10 mouse cellular contexts compared by ENCODE assay signal in the genomic region with DNA sequence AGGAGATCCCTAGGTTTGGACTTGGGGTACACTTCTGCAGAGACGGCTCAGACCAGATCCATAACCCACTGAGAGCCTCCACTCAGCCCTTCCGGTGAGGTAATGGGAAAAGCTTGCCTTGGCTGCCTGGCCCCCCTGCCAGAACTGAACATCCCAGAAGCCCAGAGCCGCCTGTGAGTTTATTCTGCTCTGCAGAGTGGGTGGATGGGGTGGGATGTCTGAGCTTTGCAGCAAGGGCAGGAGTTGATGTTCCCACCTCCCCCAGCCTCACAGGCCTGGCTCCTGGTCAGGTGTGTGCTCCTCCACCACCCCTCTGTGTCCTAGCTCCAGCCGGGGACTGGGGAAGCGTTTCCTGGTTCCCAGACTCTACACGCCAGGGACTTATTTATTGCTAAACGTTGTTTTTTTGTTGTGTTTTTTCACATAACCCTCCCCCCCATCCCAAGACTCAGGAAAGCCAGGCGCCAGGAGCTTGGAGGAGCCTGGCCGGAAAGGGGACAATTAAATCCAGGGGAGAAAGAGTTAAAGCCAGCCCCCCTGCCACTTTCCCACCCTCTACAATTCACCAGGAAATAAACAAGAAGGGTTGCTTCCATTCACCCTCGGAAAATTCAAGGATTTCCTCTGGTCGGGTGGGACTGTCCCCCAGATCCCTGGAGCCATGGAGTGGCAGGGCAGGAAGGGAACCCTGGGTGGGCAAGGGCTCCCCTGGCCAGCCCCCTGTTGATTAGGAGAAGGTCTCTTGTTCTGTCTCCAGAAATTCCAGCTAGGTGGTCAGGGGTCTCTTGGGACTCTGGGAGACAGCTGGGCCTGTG. TPM values are rescaled to one million over a fixed set of nuclear protein-coding genes. Genes with fewer than 3 reads are reported as not detected.
DNase-seq lines count a peak whose midpoint lies in the region; ATAC-seq and TF ChIP-seq lines count a peak whose summit lies in the region.
"Had no signal": no experiment of that assay in that cellular context is flagged by ENCODE, and none has a peak within 500 bp of the region (broad histone marks: within the 10 kb centered on the region; RNA-seq: fewer than 3 reads in every experiment).

No protein-coding gene starts in this region.

- peak; percentile 67 for DNase-seq in lung, postnatal 10 days
- DNase-seq in lung, adult 2 months = no peak
- no peak for DNase-seq in limb, embryonic 10.5 days (ENCODE audit: low spot score)
- DNase-seq in stomach, postnatal 0 days (ENCODE audit: low spot score) = no peak
- no peak for DNase-seq in urinary bladder, adult 2 months (ENCODE audit: low spot score)
- no peak for DNase-seq in adipocyte (ENCODE audit: low spot score)

- no peaks in the 10 kb centered on the region for H3K36me3 ChIP-seq in heart, embryonic 15.5 days
- no peaks in the 10 kb centered on the region for H3K36me3 ChIP-seq in limb, embryonic 10.5 days
- H3K36me3 ChIP-seq in stomach, postnatal 0 days (ENCODE audit: control insufficient read depth, insufficient read depth, low read length) = no peaks in the 10 kb centered on the region
- H3K36me3 ChIP-seq: midbrain, embryonic 12.5 days had no signal

- TF ChIP-seq CTCF in lung, adult 2 months (IDR thresholded peaks at IDR 0.05; ENCODE audit: insufficient read depth, low read length) = no peak
- TF ChIP-seq CTCF in stomach, postnatal 0 days (IDR thresholded peaks at IDR 0.05; ENCODE audit: low read depth) = no peak

- H3K4me3 ChIP-seq in lung, adult 2 months (replicated peaks; ENCODE audit: extremely low read depth, low read depth, low read length) = no peak overlapping the region
- H3K4me3 ChIP-seq in heart, embryonic 15.5 days = no peak overlapping the region
- peak overlapping the region; percentile 23 for H3K4me3 ChIP-seq in limb, embryonic 10.5 days
- H3K4me3 ChIP-seq in stomach, postnatal 0 days (ENCODE audit: low read depth, low read length) = no peak overlapping the region
- H3K4me3 ChIP-seq: midbrain, embryonic 12.5 days had no signal

- peak overlapping the region; percentile 82 for H3K27ac ChIP-seq in heart, embryonic 15.5 days
- H3K27ac ChIP-seq in limb, embryonic 10.5 days = peak overlapping the region; percentile 84
- H3K27ac ChIP-seq in stomach, postnatal 0 days (replicated peaks) = peak overlapping the region; percentile 63
- H3K27ac ChIP-seq: midbrain, embryonic 12.5 days had no signal

- 37% methylated on average over 11 of the region's 11 CpGs for WGBS in lung, adult 2 months
- WGBS in heart, embryonic 15.5 days = 53% methylated on average over 11 of the region's 11 CpGs
- WGBS in limb, embryonic 10.5 days = 35% methylated on average over 11 of the region's 11 CpGs
- WGBS in stomach, postnatal 0 days = 47% methylated on average over 11 of the region's 11 CpGs

- H3K27me3 ChIP-seq in heart, embryonic 15.5 days = no peaks in the 10 kb centered on the region
- no peaks in the 10 kb centered on the region for H3K27me3 ChIP-seq in limb, embryonic 10.5 days (ENCODE audit: low read depth, poor library complexity, severe bottlenecking)
- no peaks in the 10 kb centered on the region for H3K27me3 ChIP-seq in stomach, postnatal 0 days (ENCODE audit: control insufficient read depth, insufficient read depth, low read length)
- H3K27me3 ChIP-seq: midbrain, embryonic 12.5 days had no signal

- no peak overlapping the region for H3K4me2 ChIP-seq in heart, embryonic 15.5 days
- H3K4me2 ChIP-seq in stomach, postnatal 0 days (replicated peaks; ENCODE audit: low read depth) = no peak overlapping the region
- H3K4me2 ChIP-seq: midbrain, embryonic 12.5 days had no signal

- H3K9ac ChIP-seq in heart, embryonic 15.5 days = 0 out of 2 replicates have a peak overlapping the region, but pooled peaks have one; percentile 16
- H3K9ac ChIP-seq in stomach, postnatal 0 days (ENCODE audit: low read length) = no peak overlapping the region
- H3K9ac ChIP-seq: midbrain, embryonic 12.5 days had no signal

- no peak for TF ChIP-seq POLR2A in lung, adult 2 months (IDR thresholded peaks at IDR 0.05; ENCODE audit: borderline replicate concordance, extremely low read depth, low read depth, low read length)

- peak; percentile 23; the same call in 1 of the 2 replicates for ATAC-seq in heart, embryonic 15.5 days (replicated peaks; ENCODE audit: insufficient number of reproducible peaks, insufficient read depth, low FRiP score, low read depth)
- ATAC-seq in stomach, postnatal 0 days (ENCODE audit: low FRiP score, low TSS enrichment) = no peak
- ATAC-seq: inflammation-experienced regulatory T-cells, adult 6 months had no signal

- H3K9me3 ChIP-seq in heart, embryonic 15.5 days (replicated peaks) = no peaks in the 10 kb centered on the region
- H3K9me3 ChIP-seq in limb, embryonic 10.5 days (replicated peaks) = no peaks in the 10 kb centered on the region
- no peaks in the 10 kb centered on the region for H3K9me3 ChIP-seq in stomach, postnatal 0 days (ENCODE audit: control insufficient read depth, low read length)
- H3K9me3 ChIP-seq: midbrain, embryonic 12.5 days had no signal

- TF ChIP-seq EP300 in stomach, postnatal 0 days (optimal IDR thresholded peaks at IDR 0.05) = no peak

- peaks cover 9% of the 10 kb centered on the region for H3K4me1 ChIP-seq in lung, adult 2 months (ENCODE audit: control insufficient read depth, insufficient read depth, low read length)
- peaks cover 28% of the 10 kb centered on the region for H3K4me1 ChIP-seq in heart, embryonic 15.5 days (replicated peaks)
- peaks cover 43% of the 10 kb centered on the region for H3K4me1 ChIP-seq in limb, embryonic 10.5 days
- peaks cover 3% of the 10 kb centered on the region; the same call in 1 of the 2 replicates for H3K4me1 ChIP-seq in stomach, postnatal 0 days (replicated peaks; ENCODE audit: control insufficient read depth, insufficient read depth)

RNA-seq across cellular contexts. Expression of gene Notch1, which starts 10.2 kb away (rescaled TPM):
- polyA plus RNA-seq in lung, adult 2 months (2012; rRNA removed) = 108 and 124 TPM in 2 replicates
- 10.8 and 24.2 TPM in 2 replicates for polyA plus RNA-seq in heart, embryonic 15.5 days (2015; fragmentation: Nextera tagmentation; extraction: Ambion mirVana)
- polyA plus RNA-seq in limb, embryonic 10.5 days (2016; fragmentation: Nextera tagmentation; extraction: Ambion mirVana) = 8.5 and 11.8 TPM in 2 replicates
- 4.8 and 5.6 TPM in 2 replicates for polyA plus RNA-seq in stomach, postnatal 0 days (2015; fragmentation: Nextera tagmentation; extraction: Ambion mirVana)
- 21.4 and 33.4 TPM in 2 replicates for polyA plus RNA-seq in urinary bladder, adult 2 months (2012; rRNA removed)

RNA-seq across cellular contexts. Expression of gene Egfl7, which starts 53.2 kb away (rescaled TPM):
- 1,942 and 2,032 TPM in 2 replicates for polyA plus RNA-seq in lung, adult 2 months (2012; rRNA removed)
- polyA plus RNA-seq in heart, embryonic 15.5 days (2015; fragmentation: Nextera tagmentation; extraction: Ambion mirVana) = 159 and 197 TPM in 2 replicates
- polyA plus RNA-seq in limb, embryonic 10.5 days (2016; fragmentation: Nextera tagmentation; extraction: Ambion mirVana) = 96.5 and 97.2 TPM in 2 replicates
- 49.7 and 54.3 TPM in 2 replicates for polyA plus RNA-seq in stomach, postnatal 0 days (2015; fragmentation: Nextera tagmentation; extraction: Ambion mirVana)
- polyA plus RNA-seq in urinary bladder, adult 2 months (2012; rRNA removed) = 155 and 208 TPM in 2 replicates

RNA-seq across cellular contexts. Expression of gene Gm20532, which starts 59.8 kb away (rescaled TPM):
- not detected in 2 replicates for polyA plus RNA-seq in lung, adult 2 months (2012; rRNA removed)
- polyA plus RNA-seq in heart, embryonic 15.5 days (2015; fragmentation: Nextera tagmentation; extraction: Ambion mirVana) = not detected in 2 replicates
- not detected in 2 replicates for polyA plus RNA-seq in limb, embryonic 10.5 days (2016; fragmentation: Nextera tagmentation; extraction: Ambion mirVana)
- polyA plus RNA-seq in stomach, postnatal 0 days (2015; fragmentation: Nextera tagmentation; extraction: Ambion mirVana) = 0.18 TPM in 1 of 2 replicates, not detected in the other
- polyA plus RNA-seq in urinary bladder, adult 2 months (2012; rRNA removed) = not detected in 2 replicates
- polyA plus RNA-seq: inflammation-experienced regulatory T-cells, adult 6 months; midbrain, embryonic 12.5 days; small intestine, adult 2 months had no signal
